In the genomic region with DNA sequence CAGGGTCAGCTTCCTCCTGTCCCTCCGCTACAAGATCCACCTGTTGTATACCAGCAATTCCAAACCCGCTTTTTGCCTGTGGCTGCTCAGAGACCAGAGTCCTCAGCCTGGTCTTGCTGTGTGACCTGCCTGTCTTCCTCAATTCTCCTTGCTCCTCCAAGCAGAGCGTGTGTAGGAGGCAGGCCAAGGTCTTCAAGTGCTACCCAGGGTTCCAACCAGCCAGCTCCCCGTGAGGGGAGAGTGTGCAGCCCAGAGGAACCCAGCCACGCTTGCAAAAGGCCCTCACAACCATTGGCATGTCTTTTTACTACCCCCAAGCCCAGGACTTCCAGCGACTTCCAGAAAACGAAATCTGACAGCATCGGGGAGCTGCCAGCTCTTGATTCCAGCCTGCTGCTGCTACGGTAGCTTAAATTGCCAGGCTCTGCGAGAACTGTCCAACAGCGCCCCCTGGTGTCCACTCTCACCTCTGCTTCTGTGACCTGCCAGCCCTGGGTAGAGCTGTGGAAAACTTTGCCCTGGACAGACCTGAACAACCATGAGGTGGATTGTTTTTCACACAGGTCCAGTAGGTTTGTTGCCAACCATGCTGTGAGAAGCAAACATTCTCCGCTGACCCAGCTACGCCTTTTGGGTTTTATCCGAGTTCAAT, we compare ENCODE assay signal across 9 mouse cellular contexts.
DNase-seq lines count a peak whose midpoint lies in the region; ATAC-seq and TF ChIP-seq lines count a peak whose summit lies in the region.
"Had no signal": no experiment of that assay in that cellular context is flagged by ENCODE, and none has a peak within 500 bp of the region (broad histone marks: within the 10 kb centered on the region; RNA-seq: fewer than 3 reads in every experiment).

No protein-coding gene starts in this region.

- no peaks in the 10 kb centered on the region for H3K27me3 ChIP-seq in MEL (ENCODE audit: control insufficient read depth in 1 of 2, insufficient read depth in 2 of 2, low read length in 2 of 2)
- peaks cover 15% of the 10 kb centered on the region for H3K27me3 ChIP-seq in forebrain, embryonic 12.5 days

- H3K9ac ChIP-seq in MEL (ENCODE audit: control insufficient read depth, low read depth, low read length, poor library complexity, severe bottlenecking) = no peak overlapping the region
- H3K9ac ChIP-seq in forebrain, embryonic 12.5 days = no peak overlapping the region
- H3K9ac ChIP-seq: heart, embryonic 13.5 days had no signal

- H3K27ac ChIP-seq in MEL (ENCODE audit: control insufficient read depth, low read depth, low read length) = no peak overlapping the region
- H3K27ac ChIP-seq in forebrain, embryonic 12.5 days = no peak overlapping the region
- H3K27ac ChIP-seq: heart, embryonic 13.5 days had no signal

- ATAC-seq in forebrain, embryonic 12.5 days (ENCODE audit: low FRiP score) = 0 out of 2 replicates have a peak, but pooled peaks have one; percentile 61
- ATAC-seq in monocyte, adult 5-6 weeks (replicated peaks; ENCODE audit: insufficient number of reproducible peaks, low FRiP score, low TSS enrichment, poor library complexity, severe bottlenecking) = no peak

- TF ChIP-seq CTCF in MEL (IDR thresholded peaks at IDR 0.05 in 2 of 3, conservative IDR thresholded peaks at IDR 0.05 in 1 of 3; ENCODE audit: control insufficient read depth in 1 of 3, insufficient read depth in 1 of 3, low read depth in 2 of 3, low read length in 3 of 3, poor library complexity in 1 of 3, severe bottlenecking in 1 of 3) = peak in 1 of 3 experiments; percentile 32; a peak in 2 of 6 replicates

- H3K4me1 ChIP-seq in MEL (ENCODE audit: control insufficient read depth in 1 of 2, insufficient read depth in 2 of 2, low read length in 2 of 2) = no peaks in the 10 kb centered on the region
- H3K4me1 ChIP-seq in forebrain, embryonic 12.5 days = peaks cover 13% of the 10 kb centered on the region
- H3K4me1 ChIP-seq: heart, embryonic 13.5 days had no signal

- no peak overlapping the region for H3K4me2 ChIP-seq in forebrain, embryonic 12.5 days
- H3K4me2 ChIP-seq: heart, embryonic 13.5 days had no signal

- no peak; the same call in 1 of the 2 replicates for TF ChIP-seq RAD21 in MEL (IDR thresholded peaks at IDR 0.05; ENCODE audit: low read depth, low read length)

- no peak overlapping the region for H3K4me3 ChIP-seq in MEL (ENCODE audit: control insufficient read depth in 1 of 2, insufficient read depth in 1 of 2, low read depth in 2 of 2, low read length in 2 of 2)
- no peak overlapping the region for H3K4me3 ChIP-seq in forebrain, embryonic 12.5 days (replicated peaks)
- H3K4me3 ChIP-seq: heart, embryonic 13.5 days had no signal

- no peaks in the 10 kb centered on the region for H3K9me3 ChIP-seq in MEL (replicated peaks; ENCODE audit: insufficient read depth, low read length)
- H3K9me3 ChIP-seq in forebrain, embryonic 12.5 days = no peaks in the 10 kb centered on the region
- H3K9me3 ChIP-seq: heart, embryonic 13.5 days had no signal

- TF ChIP-seq POLR2A in MEL (IDR thresholded peaks at IDR 0.05; ENCODE audit: control insufficient read depth in 1 of 2, insufficient read depth in 1 of 2, low read depth in 1 of 2, low read length in 2 of 2, poor library complexity in 1 of 2) = no peak

- 30% methylated on average over 14 of the region's 14 CpGs for WGBS in forebrain, embryonic 12.5 days

- TF ChIP-seq EP300 in MEL (IDR thresholded peaks at IDR 0.05; ENCODE audit: low read depth in 1 of 2, low read length in 2 of 2) = no peak

- peak; percentile 1 for DNase-seq in MEL (ENCODE audit: low read depth, low spot score)
- peak; percentile 7 for DNase-seq in c-Kit-positive CD71-positive TER-119-negative erythroid progenitor cells, embryonic 14.5 days (ENCODE audit: low read depth)
- DNase-seq in heart, postnatal 4 days = peak; percentile 90
- peak; percentile 79 to 94 for DNase-seq in layer of hippocampus, adult 8-10 months (ENCODE audit: low spot score in 2 of 2)
- DNase-seq in lung, postnatal 25 days (ENCODE audit: low spot score) = peak; percentile 69
- DNase-seq in right cerebral cortex, postnatal 10 days (ENCODE audit: low spot score in 2 of 2) = peak; percentile 91 to 94

- H3K79me2 ChIP-seq in MEL (ENCODE audit: control insufficient read depth, insufficient read depth, low read length, poor library complexity) = no peaks in the 10 kb centered on the region

- H3K36me3 ChIP-seq in MEL (ENCODE audit: control insufficient read depth in 1 of 2, insufficient read depth in 2 of 2, low read length in 2 of 2) = no peaks in the 10 kb centered on the region
- H3K36me3 ChIP-seq in forebrain, embryonic 12.5 days (replicated peaks) = no peaks in the 10 kb centered on the region
- H3K36me3 ChIP-seq: heart, embryonic 13.5 days had no signal

TF ChIP-seq in MEL, 35 proteins besides CTCF, POLR2A, EP300 and RAD21:
- TF ChIP-seq ELF1 (IDR thresholded peaks at IDR 0.05; ENCODE audit: low read depth, low read length) = no peak
- no peak for TF ChIP-seq RCOR1 (IDR thresholded peaks at IDR 0.05; ENCODE audit: low read depth, low read length)
- no peak for TF ChIP-seq GABPA (IDR thresholded peaks at IDR 0.05; ENCODE audit: low read depth, low read length)
- no peak for TF ChIP-seq MAX (IDR thresholded peaks at IDR 0.05; ENCODE audit: low read length)
- no peak for TF ChIP-seq TCF12 (IDR thresholded peaks at IDR 0.05; ENCODE audit: low read depth, low read length)
- no peak for TF ChIP-seq KAT2A (conservative IDR thresholded peaks at IDR 0.05; ENCODE audit: low read depth, low read length)
- TF ChIP-seq USF1 (IDR thresholded peaks at IDR 0.05; ENCODE audit: low read depth, low read length) = no peak
- no peak for TF ChIP-seq CHD1 (IDR thresholded peaks at IDR 0.05; ENCODE audit: low read depth, low read length)
- TF ChIP-seq NELFE (IDR thresholded peaks at IDR 0.05; ENCODE audit: low read depth, low read length) = no peak
- no peak for TF ChIP-seq POLR2AphosphoS5 (IDR thresholded peaks at IDR 0.05; ENCODE audit: borderline replicate concordance, low read depth, low read length)
- TF ChIP-seq MXI1 (IDR thresholded peaks at IDR 0.05; ENCODE audit: low read depth, low read length) = no peak
- no peak for TF ChIP-seq MYB (IDR thresholded peaks at IDR 0.05; ENCODE audit: low read depth, low read length)
- TF ChIP-seq GATA1 (IDR thresholded peaks at IDR 0.05; ENCODE audit: low read depth, low read length) = no peak
- no peak for TF ChIP-seq SIN3A (IDR thresholded peaks at IDR 0.05; ENCODE audit: low read length)
- no peak for TF ChIP-seq TBP (IDR thresholded peaks at IDR 0.05; ENCODE audit: low read depth, low read length)
- TF ChIP-seq USF2 (IDR thresholded peaks at IDR 0.05; ENCODE audit: borderline replicate concordance in 1 of 2, insufficient read depth in 1 of 2, low read depth in 1 of 2, low read length in 2 of 2) = no peak
- TF ChIP-seq SMC3 (IDR thresholded peaks at IDR 0.05; ENCODE audit: low read depth, low read length) = no peak
- TF ChIP-seq ZMIZ1 (IDR thresholded peaks at IDR 0.05; ENCODE audit: low read depth, low read length) = no peak
- no peak for TF ChIP-seq CHD2 (IDR thresholded peaks at IDR 0.05; ENCODE audit: low read length)
- no peak for TF ChIP-seq ZNF384 (IDR thresholded peaks at IDR 0.05; ENCODE audit: low read depth, low read length)

Comparison
In these comparisons a context has a peak if more than half of its experiments do, and no peak if none do; other contexts are left out.
1. DNase-seq: peak in every context shown above with its lines; median percentile 92 in right cerebral cortex, postnatal 10 days; 90 in heart, postnatal 4 days; 86 in layer of hippocampus, adult 8-10 months; 69 in lung, postnatal 25 days; 7 in c-Kit-positive CD71-positive TER-119-negative erythroid progenitor cells, embryonic 14.5 days; 1 in MEL.